Mouse (Mus musculus) thymus, postnatal 4 days (tissue): ENCODE results near the gene Ect2l.
A peak's percentile ranks its signal among the peaks of the same experiment; 100 is the strongest.
"Not testable (repeated sequence)": the region's sequence is repeated elsewhere in the genome, so short reads cannot be mapped to it uniquely, and the experiment has no call there.

Experiments used
- DNase-seq: peaks from one replicate; pipeline ENCODE4 v3.0.0; 2021

Ect2l gene

GRCm38 (mm10) chr10:18189498-18189897 lies 21.2 kb downstream of the Ect2l start:
- no peak for DNase-seq

GRCm38 (mm10) chr10:18188564-18188963 lies 22.1 kb downstream of the Ect2l start:
- no peak for DNase-seq

- no peak for DNase-seq
These were observed 28.4 kb downstream of the Ect2l start for GRCm38 (mm10) chr10:18182246-18182645.

- DNase-seq = no peak
These were observed 33.4 kb downstream of the Ect2l start for GRCm38 (mm10) chr10:18177304-18177703.

- no peak for DNase-seq
These were observed 34.0 kb downstream of the Ect2l start for GRCm38 (mm10) chr10:18176722-18177121.

GRCm38 (mm10) chr10:18175087-18175486 lies 35.6 kb downstream of the Ect2l start:
- no peak for DNase-seq

GRCm38 (mm10) chr10:18162435-18162971 lies 48.2 kb downstream of the Ect2l start:
- no peak for DNase-seq

GRCm38 (mm10) chr10:18147224-18147623 lies 63.5 kb downstream of the Ect2l start:
- no peak for DNase-seq

- DNase-seq = peak; percentile 25
These were observed 68.5 kb downstream of the Ect2l start for GRCm38 (mm10) chr10:18142231-18142630.

- DNase-seq = no peak
These were observed 69.3 kb downstream of the Ect2l start for GRCm38 (mm10) chr10:18141389-18141788.

GRCm38 (mm10) chr10:18139615-18140014 lies 71.1 kb downstream of the Ect2l start:
- no peak for DNase-seq

GRCm38 (mm10) chr10:18138853-18139503 lies 71.7 kb downstream of the Ect2l start:
- DNase-seq = not testable (repeated sequence)

GRCm38 (mm10) chr10:18131666-18132650 lies 78.7 kb downstream of the Ect2l start:
- DNase-seq = no peak

- DNase-seq = no peak
These were observed 80.4 kb downstream of the Ect2l start for GRCm38 (mm10) chr10:18130276-18130675.

- DNase-seq = no peak
These were observed 92.4 kb downstream of the Ect2l start for GRCm38 (mm10) chr10:18118336-18118735.

- DNase-seq = no peak
These were observed 97.1 kb downstream of the Ect2l start for GRCm38 (mm10) chr10:18113473-18114093.

GRCm38 (mm10) chr10:18110940-18111339 lies 99.8 kb downstream of the Ect2l start:
- DNase-seq = no peak

GRCm38 (mm10) chr10:18107471-18107870 lies 103.2 kb downstream of the Ect2l start:
- no peak for DNase-seq

- DNase-seq = no peak
These were observed 108.5 kb downstream of the Ect2l start for GRCm38 (mm10) chr10:18102166-18102565.

GRCm38 (mm10) chr10:18090691-18091090 lies 120.0 kb downstream of the Ect2l start:
- DNase-seq = no peak

- DNase-seq = no peak
These were observed 127.9 kb downstream of the Ect2l start for GRCm38 (mm10) chr10:18082772-18083171.

- DNase-seq = no peak
These were observed 129.2 kb downstream of the Ect2l start for GRCm38 (mm10) chr10:18081536-18081935.
